Mouse (Mus musculus): ENCODE data around the gene E130208F15Rik.

- no peak for TF ChIP-seq CTCF (IDR thresholded peaks at IDR 0.05; ENCODE audit: insufficient read depth, low read depth, low read length)
- no peak for TF ChIP-seq POLR2A (IDR thresholded peaks at IDR 0.05; ENCODE audit: insufficient read depth, low read depth, low read length)
Measured at GRCm38 (mm10) chr7:30309395-30310129, 12.0 kb upstream of the E130208F15Rik start.

Measured in olfactory bulb, adult 2 months (tissue).